Mouse (Mus musculus): Measurements from ENCODE around the gene Rab4a. TPM values are rescaled to one million over a fixed set of nuclear protein-coding genes. Genes with fewer than 3 reads are reported as not detected.

Gene Rab4a
- total and polyA plus RNA-seq, 3 experiments = 22.2 to 44.6 TPM; not detected in 1

DNA sequence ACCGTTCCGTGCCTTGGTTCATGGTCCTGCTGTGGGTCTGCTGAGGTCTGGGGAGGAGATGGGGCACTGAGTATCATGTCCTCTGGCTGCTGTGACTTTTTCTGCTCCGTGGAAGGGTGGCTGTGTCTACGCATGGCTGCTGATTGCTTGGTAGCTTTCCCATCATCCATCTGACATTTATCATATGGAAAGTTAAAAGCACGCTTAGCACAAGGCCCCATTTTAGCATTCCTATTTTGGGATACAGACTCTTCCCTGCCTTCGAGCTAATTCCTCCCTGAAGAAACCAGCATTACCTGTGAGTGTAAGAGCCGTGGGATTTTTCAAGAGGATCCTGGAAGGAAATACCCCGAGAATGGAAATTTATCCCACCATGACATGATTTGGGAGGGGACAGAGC is 11.2 kb downstream of the Rab4a start:
- Histone ChIP-seq H3K36me3 (ENCODE audit: control insufficient read depth in 1 of 2, insufficient read depth in 2 of 2, low read length in 2 of 2) (peaks cover 11 to 30% of the 10 kb centered on the region in 2 experiments; a peak in 3 of 4 replicates), H3K27me3 (ENCODE audit: control insufficient read depth in 1 of 2, insufficient read depth in 2 of 2, low read length in 2 of 2) (no peaks in the 10 kb centered on the region), H3K4me1 (ENCODE audit: control insufficient read depth in 1 of 2, insufficient read depth in 2 of 2, low read length in 2 of 2) (peaks cover 25 to 29% of the 10 kb centered on the region in 2 experiments), H3K9ac (ENCODE audit: control insufficient read depth, low read depth, low read length, poor library complexity, severe bottlenecking) (no peak overlapping the region), H3K79me2 (ENCODE audit: control insufficient read depth, insufficient read depth, low read length, poor library complexity) (peaks cover 33% of the 10 kb centered on the region), H3K4me3 (ENCODE audit: control insufficient read depth in 1 of 2, insufficient read depth in 1 of 2, low read depth in 2 of 2, low read length in 2 of 2) (no peak overlapping the region), H3K9me3 (replicated peaks; ENCODE audit: insufficient read depth, low read length) (no peaks in the 10 kb centered on the region), H3K27ac (ENCODE audit: control insufficient read depth, low read depth, low read length) (no peak overlapping the region)
- TF ChIP-seq BHLHE40 (IDR thresholded peaks at IDR 0.05; ENCODE audit: borderline replicate concordance, low read depth, low read length) = no peak
- TF ChIP-seq NRF1 (IDR thresholded peaks at IDR 0.05; ENCODE audit: insufficient read depth, low read depth, low read length, poor library complexity, severe bottlenecking) = no peak
- no peak for TF ChIP-seq MYB (IDR thresholded peaks at IDR 0.05; ENCODE audit: low read depth, low read length)
- TF ChIP-seq MAFK (IDR thresholded peaks at IDR 0.05; ENCODE audit: borderline replicate concordance, low read depth, low read length) = no peak
- TF ChIP-seq ETS1 (IDR thresholded peaks at IDR 0.05; ENCODE audit: low read depth, low read length) = no peak
- TF ChIP-seq MAX (IDR thresholded peaks at IDR 0.05; ENCODE audit: low read length) = no peak
- TF ChIP-seq ZKSCAN1 (IDR thresholded peaks at IDR 0.05; ENCODE audit: low read depth, low read length) = no peak
- no peak for TF ChIP-seq ZC3H11A (IDR thresholded peaks at IDR 0.05; ENCODE audit: low read depth, low read length)
- no peak for TF ChIP-seq RCOR1 (IDR thresholded peaks at IDR 0.05; ENCODE audit: low read depth, low read length)
- TF ChIP-seq POLR2AphosphoS5 (IDR thresholded peaks at IDR 0.05; ENCODE audit: borderline replicate concordance, low read depth, low read length) = no peak
- TF ChIP-seq CHD1 (IDR thresholded peaks at IDR 0.05; ENCODE audit: low read depth, low read length) = no peak
- no peak for TF ChIP-seq ELF1 (IDR thresholded peaks at IDR 0.05; ENCODE audit: low read depth, low read length)
- TF ChIP-seq TBP (IDR thresholded peaks at IDR 0.05; ENCODE audit: low read depth, low read length) = no peak
- TF ChIP-seq SMC3 (IDR thresholded peaks at IDR 0.05; ENCODE audit: low read depth, low read length) = no peak
- TF ChIP-seq JUND (IDR thresholded peaks at IDR 0.05; ENCODE audit: low read depth, low read length) = no peak
- TF ChIP-seq SIN3A (IDR thresholded peaks at IDR 0.05; ENCODE audit: low read length) = no peak
- no peak for TF ChIP-seq GABPA (IDR thresholded peaks at IDR 0.05; ENCODE audit: low read depth, low read length)
- no peak for DNase-seq (ENCODE audit: low read depth, low spot score)

DNA sequence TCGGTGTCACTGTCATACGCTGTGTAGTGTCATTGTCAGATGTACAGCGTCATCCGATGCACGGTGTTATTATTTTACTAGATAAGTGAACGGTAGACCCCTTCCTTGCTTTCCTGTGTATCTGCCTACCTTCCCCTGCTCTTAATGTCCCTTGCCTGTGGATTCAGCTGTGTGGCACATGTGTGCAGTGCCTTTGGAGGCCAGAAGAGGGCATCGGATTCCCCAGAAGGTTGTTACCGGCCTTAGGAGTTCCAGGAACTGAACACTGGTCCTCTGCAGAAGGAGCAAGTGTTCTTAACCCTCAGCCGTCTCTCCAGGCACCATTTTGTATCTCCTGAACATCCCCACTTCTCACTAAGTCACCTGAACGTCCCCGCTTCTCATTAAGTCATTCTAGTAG is 12.0 kb downstream of the Rab4a start:
- Histone ChIP-seq H3K79me2 (ENCODE audit: control insufficient read depth, insufficient read depth, low read length, poor library complexity) (peaks cover 29% of the 10 kb centered on the region), H3K36me3 (ENCODE audit: control insufficient read depth in 1 of 2, insufficient read depth in 2 of 2, low read length in 2 of 2) (peaks cover 11 to 36% of the 10 kb centered on the region in 2 experiments; a peak in 3 of 4 replicates), H3K27ac (ENCODE audit: control insufficient read depth, low read depth, low read length) (no peak overlapping the region), H3K4me1 (ENCODE audit: control insufficient read depth in 1 of 2, insufficient read depth in 2 of 2, low read length in 2 of 2) (peaks cover 25 to 32% of the 10 kb centered on the region in 2 experiments), H3K9ac (ENCODE audit: control insufficient read depth, low read depth, low read length, poor library complexity, severe bottlenecking) (no peak overlapping the region), H3K4me3 (ENCODE audit: control insufficient read depth in 1 of 2, insufficient read depth in 1 of 2, low read depth in 2 of 2, low read length in 2 of 2) (no peak overlapping the region), H3K9me3 (replicated peaks; ENCODE audit: insufficient read depth, low read length) (no peaks in the 10 kb centered on the region), H3K27me3 (ENCODE audit: control insufficient read depth in 1 of 2, insufficient read depth in 2 of 2, low read length in 2 of 2) (no peaks in the 10 kb centered on the region)
- 0 out of 2 replicates have a peak, but pooled peaks have one; percentile 9 for TF ChIP-seq ZC3H11A (IDR thresholded peaks at IDR 0.05; ENCODE audit: low read depth, low read length)
- no peak for TF ChIP-seq USF2 (IDR thresholded peaks at IDR 0.05; ENCODE audit: borderline replicate concordance in 1 of 2, insufficient read depth in 1 of 2, low read depth in 1 of 2, low read length in 2 of 2)
- no peak for TF ChIP-seq RCOR1 (IDR thresholded peaks at IDR 0.05; ENCODE audit: low read depth, low read length)
- no peak for TF ChIP-seq ZKSCAN1 (IDR thresholded peaks at IDR 0.05; ENCODE audit: low read depth, low read length)
- no peak for TF ChIP-seq TAL1 (IDR thresholded peaks at IDR 0.05; ENCODE audit: low read length)
- TF ChIP-seq ZMIZ1 (IDR thresholded peaks at IDR 0.05; ENCODE audit: low read depth, low read length) = no peak
- TF ChIP-seq SMC3 (IDR thresholded peaks at IDR 0.05; ENCODE audit: low read depth, low read length) = no peak
- TF ChIP-seq UBTF (IDR thresholded peaks at IDR 0.05; ENCODE audit: borderline replicate concordance, insufficient read depth, low read depth, low read length) = no peak
- no peak for TF ChIP-seq MYC (IDR thresholded peaks at IDR 0.05; ENCODE audit: low read depth, low read length)
- no peak for TF ChIP-seq MXI1 (IDR thresholded peaks at IDR 0.05; ENCODE audit: low read depth, low read length)
- TF ChIP-seq CHD1 (IDR thresholded peaks at IDR 0.05; ENCODE audit: low read depth, low read length) = no peak
- TF ChIP-seq JUND (IDR thresholded peaks at IDR 0.05; ENCODE audit: low read depth, low read length) = no peak
- no peak for TF ChIP-seq MAFK (IDR thresholded peaks at IDR 0.05; ENCODE audit: borderline replicate concordance, low read depth, low read length)
- no peak for TF ChIP-seq POLR2A (IDR thresholded peaks at IDR 0.05; ENCODE audit: control insufficient read depth in 1 of 2, insufficient read depth in 1 of 2, low read depth in 1 of 2, low read length in 2 of 2, poor library complexity in 1 of 2)
- TF ChIP-seq POLR2AphosphoS5 (IDR thresholded peaks at IDR 0.05; ENCODE audit: borderline replicate concordance, low read depth, low read length) = no peak
- TF ChIP-seq CTCF (IDR thresholded peaks at IDR 0.05 in 2 of 3, conservative IDR thresholded peaks at IDR 0.05 in 1 of 3; ENCODE audit: control insufficient read depth in 1 of 3, insufficient read depth in 1 of 3, low read depth in 2 of 3, low read length in 3 of 3, poor library complexity in 1 of 3, severe bottlenecking in 1 of 3) = peak; percentile 52 to 62 (median 57)
- no peak for TF ChIP-seq GABPA (IDR thresholded peaks at IDR 0.05; ENCODE audit: low read depth, low read length)
- TF ChIP-seq MAX (IDR thresholded peaks at IDR 0.05; ENCODE audit: low read length) = no peak
- TF ChIP-seq E2F4 (IDR thresholded peaks at IDR 0.05; ENCODE audit: borderline replicate concordance, low read depth, low read length) = no peak
- TF ChIP-seq RAD21 (IDR thresholded peaks at IDR 0.05; ENCODE audit: low read depth, low read length) = peak; percentile 5
- TF ChIP-seq SIN3A (IDR thresholded peaks at IDR 0.05; ENCODE audit: low read length) = no peak
- TF ChIP-seq NRF1 (IDR thresholded peaks at IDR 0.05; ENCODE audit: insufficient read depth, low read depth, low read length, poor library complexity, severe bottlenecking) = no peak
- no peak for TF ChIP-seq KAT2A (conservative IDR thresholded peaks at IDR 0.05; ENCODE audit: low read depth, low read length)
- no peak for TF ChIP-seq ZNF384 (IDR thresholded peaks at IDR 0.05; ENCODE audit: low read depth, low read length)
- TF ChIP-seq ETS1 (IDR thresholded peaks at IDR 0.05; ENCODE audit: low read depth, low read length) = no peak
- peak; percentile 73 for DNase-seq (ENCODE audit: low read depth, low spot score)
